Mouse (Mus musculus) small intestine, adult 2 months (tissue): Measurements from ENCODE around the gene Gm10234.

ENCODE experiments used
- CTCF ChIP-seq: fragments of 200-500 bp; IDR thresholded peaks from 2 replicates; pipeline ENCODE4 v1.5.1; 2012; ENCODE audit warnings: low read depth, mild to moderate bottlenecking, control low read depth, inconsistent platforms, low read length, moderate library complexity, mixed read lengths; ENCODE audit not compliant: insufficient replicate concordance, insufficient read length; ENCODE audit errors: extremely low read depth
- POLR2A ChIP-seq: fragments of 200-500 bp; IDR thresholded peaks from 2 replicates; pipeline ENCODE4 v1.6.1; 2012; ENCODE audit warnings: low read depth, mild to moderate bottlenecking, control low read depth, inconsistent platforms, low read length, moderate library complexity

DNA sequence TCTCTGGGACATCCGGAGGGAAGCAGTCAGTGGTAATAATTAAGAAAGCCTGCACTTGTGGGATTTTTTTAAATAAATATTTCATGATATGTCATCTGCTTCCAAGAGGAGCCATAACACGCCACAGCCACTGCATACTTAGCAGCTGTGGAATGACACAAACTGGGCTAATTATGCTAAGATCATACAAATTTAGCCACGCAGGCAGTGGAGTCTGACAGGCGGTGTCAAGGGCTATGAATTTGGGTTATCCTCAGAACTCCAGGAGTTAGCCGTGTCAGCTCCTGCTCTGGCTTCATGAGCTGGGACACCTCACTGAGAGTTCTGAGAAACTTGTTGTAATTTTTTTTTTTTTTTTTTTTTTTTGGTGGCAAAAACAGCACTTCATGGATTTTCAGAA lies 40.8 kb downstream of the Gm10234 start:
- TF ChIP-seq CTCF (no peak), POLR2A (no peak)
